Mouse (Mus musculus) kidney, postnatal 0 days (tissue): ENCODE data around the gene Tnip2. TPM values are rescaled to one million over a fixed set of nuclear protein-coding genes. Genes with fewer than 3 reads are reported as not detected.

Source experiments
- ATAC-seq: fragments of 200-750 bp; cut with Nextera tagmentation; replicated peaks from 2 replicates; pipeline ENCODE4 v1.8.0; 2017; ENCODE audit warnings: low read depth, moderate number of reproducible peaks, moderate TSS enrichment, moderate library complexity; ENCODE audit not compliant: low FRiP score
- DNase-seq: peaks from one replicate; pipeline ENCODE4 v3.0.0-alpha.2; 2016; ENCODE audit warnings: low spot score
- H3K27ac ChIP-seq: fragments of 300-500 bp; sonication (generic); 2 replicates; pipeline ENCODE4 v1.5.1; 2014; ENCODE audit warnings: mild to moderate bottlenecking
- H3K27me3 ChIP-seq: fragments of 300-500 bp; sonication (generic); 2 replicates; pipeline ENCODE4 v1.6.1; 2014; ENCODE audit warnings: low read length, mixed read lengths; ENCODE audit not compliant: insufficient read depth
- H3K36me3 ChIP-seq: fragments of 300-500 bp; sonication (generic); 2 replicates; pipeline ENCODE4 v1.6.1; 2014; ENCODE audit warnings: low read length, mixed read lengths; ENCODE audit not compliant: insufficient read depth
- H3K4me1 ChIP-seq: fragments of 300-500 bp; sonication (generic); replicated peaks from 2 replicates; pipeline ENCODE4 v1.6.1; 2014; ENCODE audit warnings: antibody characterized with exemption, low read length, mixed read lengths; ENCODE audit not compliant: insufficient read depth
- H3K4me2 ChIP-seq: fragments of 300-500 bp; sonication (generic); 2 replicates; pipeline ENCODE4 v1.6.1; 2014; ENCODE audit warnings: mild to moderate bottlenecking, low read length, moderate library complexity, mixed read lengths
- H3K4me3 ChIP-seq: fragments of 300-500 bp; sonication (generic); replicated peaks from 2 replicates; pipeline ENCODE4 v1.5.1; 2014; ENCODE audit warnings: low read depth, low read length
- H3K9ac ChIP-seq: fragments of 300-500 bp; sonication (generic); 2 replicates; pipeline ENCODE4 v1.6.1; 2014; ENCODE audit warnings: low read depth, low read length
- H3K9me3 ChIP-seq: fragments of 300-500 bp; sonication (generic); replicated peaks from 2 replicates; pipeline ENCODE4 v1.6.1; 2016; ENCODE audit warnings: low read length, inconsistent platforms, mixed read lengths
- CTCF ChIP-seq: IDR thresholded peaks from 2 replicates; pipeline ENCODE4 v1.5.1; 2016; ENCODE audit warnings: antibody characterized with exemption, low read depth, mild to moderate bottlenecking, moderate library complexity
- WGBS: fragments of 180-500 bp; shearing (Covaris S2); extraction: QIAGEN DNeasy Blood & Tissue Kit; methylation state at CpG from one replicate; pipeline ENCODE4 v1.1.7; 2014; 5-methylcytosine and 5-hydroxymethylcytosine counted together
- polyA plus RNA-seq: library from polyadenylated mRNA; unstranded; fragments of >200 nt; fragmentation: Nextera tagmentation; extraction: Ambion mirVana; gene quantifications from 2 replicates; pipeline ENCODE4 v1.2.1, GENCODE M21; 2015

Tnip2 gene
- polyA plus RNA-seq, 1 experiment from 2014 or later = 16.5 TPM

- no peak overlapping the region for H3K4me3 ChIP-seq
- H3K27ac ChIP-seq = no peak overlapping the region
- DNase-seq (no peak), ATAC-seq (no peak)
- no peak for TF ChIP-seq CTCF
- no peaks in the 10 kb centered on the region for H3K4me1 ChIP-seq
- H3K36me3 ChIP-seq = peaks cover 78% of the 10 kb centered on the region
- WGBS = 90% methylated on average over 6 of the region's 6 CpGs
- no peaks in the 10 kb centered on the region for H3K9me3 ChIP-seq
- H3K4me2 ChIP-seq = no peak overlapping the region
- no peaks in the 10 kb centered on the region for H3K27me3 ChIP-seq
- no peak overlapping the region for H3K9ac ChIP-seq
Observed at GRCm38 (mm10) chr5:34461841-34462240, 52.0 kb downstream of the Tnip2 start.

- H3K4me3 ChIP-seq = no peak overlapping the region
- no peak overlapping the region for H3K4me2 ChIP-seq
- H3K9ac ChIP-seq = no peak overlapping the region
- DNase-seq (no peak), ATAC-seq (no peak)
- no peak overlapping the region for H3K27ac ChIP-seq
- H3K36me3 ChIP-seq = peaks cover 73% of the 10 kb centered on the region
- no peak for TF ChIP-seq CTCF
- no peaks in the 10 kb centered on the region for H3K4me1 ChIP-seq
- H3K27me3 ChIP-seq = no peaks in the 10 kb centered on the region
- WGBS = 98% methylated on average over 4 of the region's 4 CpGs
- H3K9me3 ChIP-seq = no peaks in the 10 kb centered on the region
Observed at GRCm38 (mm10) chr5:34461294-34461693, 52.5 kb downstream of the Tnip2 start.

GRCm38 (mm10) chr5:34458994-34459393, 54.8 kb downstream of the Tnip2 start:
- H3K4me3 ChIP-seq = no peak overlapping the region
- H3K27ac ChIP-seq = no peak overlapping the region
- ATAC-seq = no peak
- 85% methylated on average over 1 of the region's 1 CpGs for WGBS
- no peak for TF ChIP-seq CTCF
- H3K27me3 ChIP-seq = no peaks in the 10 kb centered on the region
- no peaks in the 10 kb centered on the region for H3K9me3 ChIP-seq
- H3K36me3 ChIP-seq = peaks cover 51% of the 10 kb centered on the region
- no peak for DNase-seq
- H3K4me2 ChIP-seq = no peak overlapping the region
- H3K9ac ChIP-seq = no peak overlapping the region
- no peaks in the 10 kb centered on the region for H3K4me1 ChIP-seq

- peaks cover 43% of the 10 kb centered on the region for H3K36me3 ChIP-seq
- no peaks in the 10 kb centered on the region for H3K9me3 ChIP-seq
- DNase-seq = no peak
- H3K4me3 ChIP-seq = no peak overlapping the region
- no peak overlapping the region for H3K9ac ChIP-seq
- WGBS = 76% methylated on average over 9 of the region's 9 CpGs
- no peak overlapping the region for H3K27ac ChIP-seq
- TF ChIP-seq CTCF = no peak
- no peak overlapping the region for H3K4me2 ChIP-seq
- no peaks in the 10 kb centered on the region for H3K27me3 ChIP-seq
- no peaks in the 10 kb centered on the region for H3K4me1 ChIP-seq
- ATAC-seq = no peak
Observed at GRCm38 (mm10) chr5:34446207-34446606, 67.6 kb downstream of the Tnip2 start.

Other genes with a start within 250 kb of the Tnip2 start
- gene Zfyve28, start 225.5 kb downstream of the Tnip2 start, polyA plus RNA-seq = 0.08 and 0.14 TPM in 2 replicates
- not detected in 2 replicates for gene Cfap99, start 225.4 kb downstream of the Tnip2 start, polyA plus RNA-seq
- 118 and 130 TPM in 2 replicates for gene Rnf4, start 177.7 kb downstream of the Tnip2 start, polyA plus RNA-seq
- 6.8 and 6.9 TPM in 2 replicates for gene Fam193a, start 144.1 kb downstream of the Tnip2 start, polyA plus RNA-seq
- gene Sh3bp2, start 11.8 kb upstream of the Tnip2 start, polyA plus RNA-seq = 6.2 and 8.9 TPM in 2 replicates
- gene Add1, start 59.7 kb upstream of the Tnip2 start, polyA plus RNA-seq = 130 and 143 TPM in 2 replicates
- gene Mfsd10, start 123.2 kb upstream of the Tnip2 start, polyA plus RNA-seq = 86.9 and 108 TPM in 2 replicates
- gene Nop14, start 146.2 kb upstream of the Tnip2 start, polyA plus RNA-seq = 22.3 and 22.7 TPM in 2 replicates
- 2.2 and 3.6 TPM in 2 replicates for gene Grk4, start 146.4 kb upstream of the Tnip2 start, polyA plus RNA-seq
- 4.1 and 5.6 TPM in 2 replicates for gene Htt, start 247.7 kb upstream of the Tnip2 start, polyA plus RNA-seq